Mouse (Mus musculus) heart, adult 2 months (tissue): ENCODE measurements around the gene Btn1a1. TPM values are rescaled to one million over a fixed set of nuclear protein-coding genes. Genes with fewer than 3 reads are reported as not detected.

ENCODE experiments used
- DNase-seq, 2 experiments: peaks; one replicate each; pipeline ENCODE4 v3.0.0; 2021
- H3K27ac ChIP-seq: fragments of 200-600 bp; 2 replicates; pipeline ENCODE4 v1.8.1; 2022
- H3K27me3 ChIP-seq: fragments of 200-500 bp; 2 replicates; pipeline ENCODE4 v1.6.1; 2012; ENCODE audit warnings: mild to moderate bottlenecking, low read length, inconsistent platforms, mixed read lengths; ENCODE audit not compliant: control insufficient read depth, insufficient read depth
- H3K36me3 ChIP-seq: fragments of 200-500 bp; 2 replicates; pipeline ENCODE4 v1.6.1; 2012; ENCODE audit warnings: low read length, inconsistent platforms; ENCODE audit not compliant: control insufficient read depth, insufficient read depth
- H3K4me1 ChIP-seq: fragments of 200-500 bp; 2 replicates; pipeline ENCODE4 v1.6.1; 2011; ENCODE audit warnings: low read length; ENCODE audit not compliant: control insufficient read depth, insufficient read depth
- H3K4me3 ChIP-seq: fragments of 200-600 bp; 2 replicates; pipeline ENCODE4 v1.8.1; 2022
- H3K79me2 ChIP-seq: fragments of 200-500 bp; replicated peaks from 2 replicates; pipeline ENCODE4 v1.6.1; 2012; ENCODE audit warnings: mild to moderate bottlenecking, inconsistent platforms, low read length, moderate library complexity, mixed read lengths; ENCODE audit not compliant: control insufficient read depth, insufficient read depth
- H3K9ac ChIP-seq: fragments of 200-500 bp; 2 replicates; pipeline ENCODE4 v1.6.1; 2012; ENCODE audit warnings: low read depth, mild to moderate bottlenecking, control low read depth, inconsistent platforms, low read length, mixed read lengths
- CTCF ChIP-seq: fragments of 200-600 bp; IDR thresholded peaks from 2 replicates; pipeline ENCODE4 v1.8.1; 2022; ENCODE audit warnings: antibody characterized with exemption, mild to moderate bottlenecking, moderate library complexity
- EP300 ChIP-seq: fragments of 200-500 bp; IDR thresholded peaks from 2 replicates; pipeline ENCODE4 v1.6.1; 2011; ENCODE audit warnings: low read depth, low read length, control low read depth; ENCODE audit not compliant: insufficient read depth
- POLR2A ChIP-seq: fragments of 200-500 bp; IDR thresholded peaks from 2 replicates; pipeline ENCODE4 v1.6.1; 2011; ENCODE audit warnings: mild to moderate bottlenecking, low read depth, low read length, control low read depth; ENCODE audit not compliant: insufficient read depth
- WGBS: fragments of 180-500 bp; shearing (Covaris S2); methylation state at CpG from one replicate; pipeline ENCODE4 v1.1.7; 2018; 5-methylcytosine and 5-hydroxymethylcytosine counted together
- intact Hi-C: fragments of 180-260 bp; cut with DNase I; formaldehyde crosslinking; loops from one replicate; pipeline ENCODE4 v1.15.1; 2025
- polyA plus RNA-seq: library from polyadenylated mRNA; depleted of rRNA; stranded (reverse); fragments of >200 nt; gene quantifications from 2 replicates; pipeline ENCODE4 v1.2.3, GENCODE M21; 2012
- total RNA-seq, 2 experiments: library from RNA; stranded (reverse); gene quantifications; 2 replicates each; pipeline ENCODE4 v1.2.3; 2021

Gene Btn1a1
- total and polyA plus RNA-seq, 3 experiments, result not detected

DNA sequence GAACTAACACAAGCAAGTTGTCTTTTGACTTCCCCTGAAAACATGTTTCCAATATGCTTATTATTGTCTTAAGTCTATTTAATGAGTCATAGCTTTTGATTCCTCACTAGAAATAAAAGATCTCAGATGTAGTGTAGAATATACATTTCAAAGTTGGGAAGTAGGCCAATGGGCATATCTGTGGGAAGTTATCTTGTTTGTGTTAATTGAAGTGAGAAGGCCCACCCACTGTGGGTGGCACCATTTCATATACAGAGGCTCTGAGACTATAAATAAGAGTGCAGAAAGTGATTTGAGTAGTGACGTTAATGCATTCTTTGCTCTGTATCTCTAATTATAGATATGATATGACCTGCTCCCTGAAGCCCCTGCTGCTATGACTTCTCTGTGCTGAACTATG, 25.2 kb upstream of the Btn1a1 start:
- DNase-seq, result no peak
- H3K27ac ChIP-seq, result no peak overlapping the region
- no peaks in the 10 kb centered on the region for H3K36me3 ChIP-seq
- H3K9ac ChIP-seq, result no peak overlapping the region
- no peaks in the 10 kb centered on the region for H3K79me2 ChIP-seq
- TF ChIP-seq POLR2A (no peak), EP300 (no peak)
- intact Hi-C loops, result no loop called here
- no peaks in the 10 kb centered on the region for H3K4me1 ChIP-seq
- WGBS, result 56% methylated on average over 1 of the region's 1 CpGs
- no peaks in the 10 kb centered on the region for H3K27me3 ChIP-seq
- H3K4me3 ChIP-seq, result no peak overlapping the region

DNA sequence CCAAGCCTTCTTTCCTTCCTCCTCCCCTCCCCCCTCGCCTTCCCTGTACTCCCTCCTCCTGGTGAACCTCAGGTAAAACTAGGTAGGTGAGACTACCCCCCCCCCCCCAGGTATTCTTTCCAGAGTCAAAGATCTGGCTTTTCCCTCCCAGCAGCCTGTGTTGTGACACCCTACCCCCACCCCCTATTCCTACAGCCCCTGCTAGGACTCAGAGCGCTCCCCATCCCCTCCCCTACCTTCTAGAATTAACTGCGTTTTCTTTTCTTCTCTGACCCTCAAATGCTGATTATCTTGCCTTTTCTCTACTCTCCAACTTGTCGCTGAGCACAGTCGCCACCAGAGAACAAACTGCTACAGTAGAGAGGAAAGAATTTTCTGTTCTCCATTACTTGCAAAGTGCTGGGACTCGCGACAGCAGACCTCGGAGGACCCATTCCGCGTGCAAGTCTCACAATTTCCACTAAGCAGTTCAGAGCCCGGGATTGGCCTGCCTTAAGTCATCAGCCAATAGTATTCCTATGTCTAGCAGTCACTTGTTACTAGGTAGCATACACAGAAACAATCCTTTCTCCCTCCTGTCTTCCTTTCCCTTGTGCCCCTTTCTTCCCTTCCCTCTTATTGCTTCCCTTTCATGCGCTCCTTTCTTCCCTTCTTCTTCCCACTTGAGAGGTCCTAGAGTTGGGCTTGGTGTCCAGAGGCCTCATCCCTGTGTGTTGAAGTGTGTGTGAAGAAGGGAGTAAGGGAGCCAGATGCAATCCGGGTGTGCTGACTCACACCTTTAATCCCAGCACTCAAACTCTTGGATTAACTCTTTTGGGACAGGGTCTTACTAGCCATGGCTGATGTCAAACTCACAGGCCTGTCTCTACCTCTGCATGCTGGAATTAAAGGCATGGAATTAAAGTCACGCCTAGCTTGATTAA, 23.0 kb upstream of the Btn1a1 start, which contains the start of gene Btn2a2:
Btn2a2 (minus strand) TSS at position 458 of the 923 bp plus-strand sequence.
- TF ChIP-seq POLR2A (no peak), EP300 (no peak), CTCF (no peak)
- Histone ChIP-seq H3K36me3 (no peaks in the 10 kb centered on the region), H3K4me3 (no peak within 1 kb of the TSS), H3K4me1 (no peaks in the 10 kb centered on the region), H3K27me3 (no peaks in the 10 kb centered on the region), H3K9ac (no peak within 1 kb of the TSS), H3K27ac (no peak within 1 kb of the TSS), H3K79me2 (no peaks in the 10 kb centered on the region)
- WGBS, result 10% methylated on average over 14 of the region's 14 CpGs
- peak; percentile 23 to 42 for DNase-seq
- intact Hi-C loops, result no loop called here

DNA sequence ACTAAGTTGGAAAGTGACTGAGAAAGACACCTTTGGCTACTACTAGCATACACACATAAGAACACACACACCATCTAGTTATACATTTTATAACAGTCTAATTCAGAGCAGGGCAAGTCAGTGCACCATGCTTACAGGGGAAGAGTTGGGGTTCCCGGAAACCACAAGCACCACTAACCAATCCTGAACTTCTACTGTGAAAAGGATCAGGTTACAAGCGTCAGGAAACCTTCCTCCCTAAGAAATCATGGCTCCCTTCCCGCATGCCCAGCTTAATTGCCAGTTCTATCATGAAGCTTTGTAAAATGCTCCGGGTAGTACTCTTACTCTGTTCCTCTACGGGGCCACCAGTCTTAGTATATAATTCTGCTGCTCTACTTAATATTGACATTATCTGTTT, 19.6 kb upstream of the Btn1a1 start:
- Histone ChIP-seq H3K36me3 (no peaks in the 10 kb centered on the region), H3K9ac (no peak overlapping the region), H3K4me3 (no peak overlapping the region), H3K4me1 (no peaks in the 10 kb centered on the region), H3K27me3 (no peaks in the 10 kb centered on the region), H3K27ac (no peak overlapping the region), H3K79me2 (no peaks in the 10 kb centered on the region)
- DNase-seq, result no peak
- intact Hi-C loops, result no loop called here
- WGBS, result 52% methylated on average over 5 of the region's 5 CpGs
- TF ChIP-seq CTCF, result no peak
- TF ChIP-seq POLR2A, result no peak
- no peak for TF ChIP-seq EP300

DNA sequence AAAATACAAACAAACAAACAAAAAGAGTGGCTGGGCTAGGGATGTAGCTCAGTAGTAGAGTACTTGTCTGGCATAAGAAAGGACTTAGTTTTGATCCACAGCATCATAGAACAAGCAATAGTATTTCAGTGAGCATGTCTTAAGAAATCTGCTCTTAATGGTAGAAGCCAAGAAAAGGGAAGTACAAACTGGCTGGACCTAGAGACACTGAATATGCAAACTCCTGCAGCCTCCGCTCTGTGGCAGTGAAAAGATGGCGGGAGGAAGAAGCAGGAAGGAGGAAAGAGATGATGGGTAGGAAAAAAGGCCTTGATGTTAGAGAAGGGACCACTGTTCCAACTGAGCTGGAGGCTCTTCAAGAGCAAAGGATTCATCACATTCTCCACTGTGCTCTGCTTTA, 17.5 kb upstream of the Btn1a1 start:
- H3K27ac ChIP-seq, result no peak overlapping the region
- H3K4me1 ChIP-seq, result no peaks in the 10 kb centered on the region
- intact Hi-C loops, result no loop called here
- no peak overlapping the region for H3K9ac ChIP-seq
- no peaks in the 10 kb centered on the region for H3K27me3 ChIP-seq
- DNase-seq, result no peak
- WGBS, result 82% methylated on average over 2 of the region's 2 CpGs
- TF ChIP-seq CTCF (no peak), EP300 (no peak), POLR2A (no peak)
- H3K4me3 ChIP-seq, result no peak overlapping the region
- H3K36me3 ChIP-seq, result no peaks in the 10 kb centered on the region
- no peaks in the 10 kb centered on the region for H3K79me2 ChIP-seq

DNA sequence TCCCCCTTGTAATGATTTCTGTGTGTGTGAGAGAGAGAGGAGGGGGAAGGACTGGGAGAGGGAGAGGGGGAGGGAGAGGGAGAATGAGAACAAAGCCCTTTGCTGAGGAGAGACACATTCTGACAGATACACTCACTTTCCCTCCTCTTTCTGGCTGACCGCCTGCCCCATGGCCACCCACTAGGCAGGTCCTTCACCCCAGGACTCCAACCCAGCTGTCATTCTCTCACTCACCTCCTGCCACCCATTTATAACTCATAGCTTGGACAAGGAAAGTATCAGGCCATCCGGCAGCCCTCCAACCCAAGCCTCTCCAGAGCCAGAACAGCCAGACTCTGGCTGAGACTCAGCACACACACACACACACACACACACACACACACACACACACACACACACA, 10.0 kb upstream of the Btn1a1 start:
- Histone ChIP-seq H3K4me3 (no peak overlapping the region), H3K27ac (no peak overlapping the region), H3K79me2 (no peaks in the 10 kb centered on the region), H3K9ac (no peak overlapping the region), H3K27me3 (no peaks in the 10 kb centered on the region), H3K36me3 (no peaks in the 10 kb centered on the region), H3K4me1 (no peaks in the 10 kb centered on the region)
- WGBS, result 42% methylated on average over 2 of the region's 2 CpGs
- TF ChIP-seq CTCF (no peak), POLR2A (no peak), EP300 (no peak)
- intact Hi-C loops, result no loop called here
- peak in 1 of 2 experiments; percentile 26 for DNase-seq

DNA sequence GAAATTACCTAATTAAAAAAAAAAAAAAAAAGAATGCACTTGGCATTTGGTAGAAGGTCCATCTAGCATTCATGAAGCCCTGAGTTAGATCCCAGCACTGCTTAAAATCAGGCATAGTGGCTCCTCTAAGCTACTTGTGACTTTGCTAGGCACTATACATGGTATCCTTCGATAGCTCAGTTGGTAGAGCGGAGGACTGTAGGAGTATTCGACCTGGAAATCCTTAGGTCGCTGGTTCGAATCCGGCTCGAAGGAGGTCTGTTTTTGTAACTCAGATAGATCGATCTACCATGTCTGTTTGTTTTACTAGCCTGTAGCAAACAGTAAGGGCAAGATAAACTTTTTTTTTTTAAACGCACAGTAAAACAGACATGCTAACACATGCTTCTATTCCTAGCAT, 1.2 kb upstream of the Btn1a1 start:
- H3K4me1 ChIP-seq, result no peaks in the 10 kb centered on the region
- TF ChIP-seq EP300 (0 out of 2 replicates have a peak, but pooled peaks have one; percentile 13), CTCF (no peak)
- peak; percentile 67 to 68 for DNase-seq
- no peaks in the 10 kb centered on the region for H3K27me3 ChIP-seq
- intact Hi-C loops, result loop anchor here (2.0 to 5.0 kb wide), 2 partner anchors 14 to 40 kb away; no protein-coding TSS in a partner anchor
- H3K4me3 ChIP-seq, result no peak overlapping the region
- H3K9ac ChIP-seq, result no peak overlapping the region
- no peaks in the 10 kb centered on the region for H3K79me2 ChIP-seq
- no peaks in the 10 kb centered on the region for H3K36me3 ChIP-seq
- WGBS, result 12% methylated on average over 9 of the region's 9 CpGs
- no peak overlapping the region for H3K27ac ChIP-seq
